Mouse (Mus musculus): Measurements from ENCODE around the gene Ptprc.

GRCm38 (mm10) chr1:138157008-138157407 lies 18.5 kb downstream of the Ptprc start:
- TF ChIP-seq CTCF (IDR thresholded peaks at IDR 0.05; ENCODE audit: low read depth, low read length) (no peak), POLR2A (IDR thresholded peaks at IDR 0.05; ENCODE audit: insufficient read depth, low read length) (no peak), EP300 (IDR thresholded peaks at IDR 0.05; ENCODE audit: insufficient read depth, low read depth, low read length) (no peak)

All from ES-Bruce4 (cell line).